Comparison of ENCODE assay signal across 9 mouse cellular contexts in the genomic region with DNA sequence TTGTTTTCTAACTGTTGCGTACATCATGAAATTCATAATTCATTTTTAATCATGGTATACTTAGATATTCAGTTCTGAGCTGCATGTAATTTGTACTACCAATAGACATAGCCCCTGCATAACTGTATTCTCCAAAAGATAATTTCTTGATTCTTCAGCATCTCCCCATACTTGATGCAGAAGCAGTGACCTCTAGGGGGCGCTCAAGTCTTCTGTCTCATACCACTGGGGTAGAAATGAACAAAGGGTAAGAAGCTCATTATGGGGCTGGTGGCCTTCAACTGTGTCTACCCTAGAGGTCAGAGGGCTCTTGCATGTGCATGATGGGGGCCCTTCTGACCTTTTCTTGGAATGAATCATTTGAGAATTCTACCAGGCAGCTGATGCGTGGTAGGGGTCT.
DNase-seq lines count a peak whose midpoint lies in the region; ATAC-seq and TF ChIP-seq lines count a peak whose summit lies in the region.
"Had no signal": no experiment of that assay in that cellular context is flagged by ENCODE, and none has a peak within 500 bp of the region (broad histone marks: within the 10 kb centered on the region; RNA-seq: fewer than 3 reads in every experiment).

No protein-coding gene starts in this region.

- 65% methylated on average over 3 of the region's 3 CpGs for WGBS in kidney, embryonic 16.5 days
- WGBS in cerebellum, adult 2 months = 65% methylated on average over 3 of the region's 3 CpGs
- 53% methylated on average over 3 of the region's 3 CpGs for WGBS in limb, embryonic 11.5 days

- no peak overlapping the region for H3K4me2 ChIP-seq in kidney, embryonic 16.5 days (replicated peaks; ENCODE audit: low read depth, low read length)
- H3K4me2 ChIP-seq in limb, embryonic 11.5 days (ENCODE audit: low read depth, severe bottlenecking) = no peak overlapping the region
- H3K4me2 ChIP-seq: neural tube, embryonic 12.5 days had no signal

- no peaks in the 10 kb centered on the region for H3K9me3 ChIP-seq in kidney, embryonic 16.5 days (ENCODE audit: low read length)
- H3K9me3 ChIP-seq in limb, embryonic 11.5 days (ENCODE audit: control insufficient read depth, low read length) = no peaks in the 10 kb centered on the region
- H3K9me3 ChIP-seq: neural tube, embryonic 12.5 days had no signal

- no peak for ATAC-seq in kidney, embryonic 16.5 days (ENCODE audit: low FRiP score, low TSS enrichment)
- no peak for ATAC-seq in limb, embryonic 11.5 days (ENCODE audit: insufficient number of reproducible peaks, low FRiP score, low TSS enrichment, low read depth)

- intact Hi-C loops in heart, postnatal 14 days (cut with DNase I) = no loop called here

- TF ChIP-seq POLR2A in cerebellum, adult 2 months (IDR thresholded peaks at IDR 0.05; ENCODE audit: borderline replicate concordance, insufficient read depth, low read length) = no peak

- no peaks in the 10 kb centered on the region for H3K36me3 ChIP-seq in kidney, embryonic 16.5 days (ENCODE audit: insufficient read depth, low read length)
- H3K36me3 ChIP-seq in limb, embryonic 11.5 days (ENCODE audit: control insufficient read depth, insufficient read depth, low read length) = no peaks in the 10 kb centered on the region
- H3K36me3 ChIP-seq: neural tube, embryonic 12.5 days had no signal

- no peaks in the 10 kb centered on the region for H3K4me1 ChIP-seq in kidney, embryonic 16.5 days (ENCODE audit: insufficient read depth, low read length)
- H3K4me1 ChIP-seq in cerebellum, adult 2 months (ENCODE audit: control insufficient read depth, insufficient read depth, low read length) = no peaks in the 10 kb centered on the region
- H3K4me1 ChIP-seq in limb, embryonic 11.5 days (ENCODE audit: control insufficient read depth, insufficient read depth, low read length) = no peaks in the 10 kb centered on the region
- H3K4me1 ChIP-seq: neural tube, embryonic 12.5 days had no signal

- DNase-seq in kidney, adult 18-20 months = peak; percentile 32
- peak; percentile 25 for DNase-seq in R1 (ENCODE audit: low read depth, low spot score)
- DNase-seq in cerebellum, adult 2 months = peak; percentile 18 to 20
- DNase-seq in heart, postnatal 14 days = peak; percentile 19 to 54
- DNase-seq in limb, embryonic 11.5 days (ENCODE audit: low spot score) = peak; percentile 62
- peak; percentile 35 for DNase-seq in right cerebral cortex, postnatal 4 days
- DNase-seq in MN1 (ENCODE audit: low spot score) = no peak

- TF ChIP-seq CTCF in cerebellum, adult 2 months (IDR thresholded peaks at IDR 0.05; ENCODE audit: borderline replicate concordance, insufficient read depth, low read depth, low read length) = peak; percentile 22; the same call in 1 of the 2 replicates

- no peak overlapping the region for H3K27ac ChIP-seq in kidney, embryonic 16.5 days (ENCODE audit: low read length)
- no peak overlapping the region for H3K27ac ChIP-seq in cerebellum, adult 2 months (ENCODE audit: insufficient read depth, low read length)
- H3K27ac ChIP-seq in limb, embryonic 11.5 days (replicated peaks; ENCODE audit: low read depth, low read length) = no peak overlapping the region
- H3K27ac ChIP-seq: neural tube, embryonic 12.5 days had no signal

- H3K9ac ChIP-seq in kidney, embryonic 16.5 days (replicated peaks; ENCODE audit: low read length) = no peak overlapping the region
- no peak overlapping the region for H3K9ac ChIP-seq in limb, embryonic 11.5 days (ENCODE audit: low read length)
- H3K9ac ChIP-seq: neural tube, embryonic 12.5 days had no signal

- no peaks in the 10 kb centered on the region; the same call in 1 of the 2 replicates for H3K27me3 ChIP-seq in kidney, embryonic 16.5 days (ENCODE audit: insufficient read depth, low read length)
- H3K27me3 ChIP-seq in cerebellum, adult 2 months (ENCODE audit: control insufficient read depth, insufficient read depth, low read length) = no peaks in the 10 kb centered on the region
- no peaks in the 10 kb centered on the region for H3K27me3 ChIP-seq in limb, embryonic 11.5 days (ENCODE audit: control insufficient read depth, insufficient read depth, low read length)
- H3K27me3 ChIP-seq: neural tube, embryonic 12.5 days had no signal

- no peak overlapping the region for H3K4me3 ChIP-seq in kidney, embryonic 16.5 days (ENCODE audit: low read length)
- H3K4me3 ChIP-seq in cerebellum, adult 2 months (replicated peaks; ENCODE audit: insufficient read depth, low read depth, low read length) = no peak overlapping the region
- no peak overlapping the region for H3K4me3 ChIP-seq in limb, embryonic 11.5 days (ENCODE audit: low read depth, low read length)
- H3K4me3 ChIP-seq: neural tube, embryonic 12.5 days had no signal
